Mouse (Mus musculus) telencephalon, adult 2 months (tissue): Measurements from ENCODE around the gene Mrps2.
"Not testable (repeated sequence)": the region's sequence is repeated elsewhere in the genome, so short reads cannot be mapped to it uniquely, and the experiment has no call there.

ENCODE experiments used
- DNase-seq: peaks from one replicate; pipeline ENCODE4 v3.0.0-alpha.2; 2011; ENCODE audit warnings: low read depth, low spot score

Gene Mrps2

DNA sequence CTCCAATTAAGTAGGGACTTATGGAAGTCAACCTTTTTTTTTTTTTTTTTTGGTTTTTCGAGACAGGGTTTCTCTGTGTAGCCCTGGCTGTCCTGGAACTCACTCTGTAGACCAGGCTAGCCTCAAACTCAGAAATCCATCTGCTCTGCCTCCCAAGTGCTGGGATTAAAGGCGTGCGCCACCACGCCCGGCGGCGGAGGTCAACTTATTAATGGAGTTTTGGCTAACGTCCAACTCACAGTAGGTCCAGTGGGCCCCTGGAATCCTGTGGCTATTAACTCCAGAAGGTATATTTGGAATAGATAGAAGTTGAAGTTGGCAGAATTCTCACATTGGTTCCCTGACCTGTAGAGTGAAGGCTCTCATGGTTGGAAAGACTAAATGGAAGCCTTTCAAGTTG, 4.1 kb downstream of the Mrps2 start:
- DNase-seq, result not testable (repeated sequence)

GRCm38 (mm10) chr2:28477993-28478392, 10.1 kb downstream of the Mrps2 start:
- DNase-seq, result not testable (repeated sequence)

- DNase-seq, result no peak
These were observed 11.6 kb downstream of the Mrps2 start for GRCm38 (mm10) chr2:28479208-28480204.

DNA sequence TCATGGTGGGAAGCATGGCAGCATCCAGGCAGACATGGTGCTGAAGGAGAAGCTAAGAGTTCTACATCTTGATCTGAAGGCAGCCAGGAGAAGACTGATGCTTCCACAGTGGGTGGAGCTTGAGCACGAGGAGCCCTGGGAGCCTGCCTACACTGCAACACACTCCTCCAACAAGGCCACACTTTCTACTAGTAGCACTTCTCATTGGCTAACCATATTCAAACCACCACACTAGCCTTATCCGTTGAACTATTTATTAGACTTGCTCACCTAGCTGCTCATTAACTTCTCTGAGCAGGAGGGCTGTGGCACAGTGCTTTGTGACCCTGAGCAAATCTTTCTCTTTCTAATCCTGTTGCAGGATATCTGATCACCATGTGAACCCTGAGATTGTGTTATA, 16.0 kb downstream of the Mrps2 start:
- no peak for DNase-seq

- no peak for DNase-seq
These were observed 26.7 kb downstream of the Mrps2 start for GRCm38 (mm10) chr2:28494521-28494920.

GRCm38 (mm10) chr2:28495207-28495756, 27.4 kb downstream of the Mrps2 start:
- no peak for DNase-seq

DNA sequence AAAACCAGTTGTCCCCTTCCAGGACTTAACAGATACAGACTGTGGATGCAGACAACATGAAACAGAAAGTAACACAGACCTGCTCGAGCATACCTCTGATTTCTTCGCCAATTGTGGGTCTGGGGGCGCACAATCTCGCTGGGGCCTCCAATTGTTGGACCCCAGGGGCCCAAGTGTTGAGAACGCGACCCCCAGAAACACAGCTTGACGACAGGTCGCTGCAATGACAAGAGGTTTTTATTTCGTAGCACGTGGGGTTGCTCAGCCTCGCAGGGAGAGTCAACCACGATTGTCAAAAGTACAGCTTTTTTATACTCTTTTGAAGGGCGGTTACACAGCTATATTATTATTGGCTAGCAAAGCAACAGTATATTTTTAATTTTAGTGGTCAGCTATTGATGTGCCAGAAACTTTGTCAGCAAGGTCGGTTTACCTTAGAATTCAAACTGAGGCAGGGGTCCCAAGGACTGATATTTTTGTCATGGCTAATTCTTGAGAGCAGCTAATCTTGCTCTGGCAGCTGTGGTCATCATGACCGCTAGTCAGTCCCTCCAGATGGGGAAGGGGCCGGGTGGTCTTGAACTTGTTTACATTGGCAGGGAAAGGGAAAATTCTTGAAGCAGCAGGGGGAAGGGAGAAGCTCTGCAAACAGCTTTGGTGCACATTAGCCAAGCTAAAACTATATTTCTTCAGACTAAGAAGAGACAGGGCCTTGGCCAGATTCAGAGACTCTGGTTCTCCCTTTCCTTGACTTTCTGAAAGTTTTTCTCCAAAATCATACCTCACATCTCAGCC, 28.1 kb downstream of the Mrps2 start:
- no peak for DNase-seq

DNA sequence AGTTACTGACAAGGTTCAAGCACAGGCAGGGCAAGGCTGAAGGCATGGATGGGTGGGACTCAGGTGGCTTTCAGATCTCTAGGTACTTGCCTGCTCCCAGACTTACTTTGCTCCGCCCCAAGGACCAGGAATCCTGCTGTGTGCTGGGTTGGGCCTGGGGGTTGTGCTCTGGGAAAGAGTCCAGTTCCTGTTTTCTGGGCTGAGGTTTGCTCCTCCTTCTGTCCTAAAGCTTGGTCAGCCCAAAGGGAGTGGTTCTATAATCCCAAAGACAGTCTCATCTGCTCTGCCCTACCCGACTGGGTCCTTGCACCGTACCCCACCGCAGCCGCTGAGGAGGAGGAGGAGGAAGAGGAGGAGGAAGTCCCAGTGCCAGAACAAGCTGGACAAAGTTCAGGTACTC, 28.8 kb downstream of the Mrps2 start, which contains the start of gene Gbgt1:
Gene Gbgt1, plus strand, starts transcription at position 221 of the 400 bp plus-strand sequence.
- no peak for DNase-seq

- DNase-seq, result no peak
These were observed 29.7 kb downstream of the Mrps2 start for GRCm38 (mm10) chr2:28497561-28497960.

- no peak for DNase-seq
These were observed 30.6 kb downstream of the Mrps2 start for GRCm38 (mm10) chr2:28498431-28498830.

- DNase-seq, result no peak
These were observed 35.1 kb downstream of the Mrps2 start for GRCm38 (mm10) chr2:28502987-28503386.

- no peak for DNase-seq
These were observed 36.8 kb downstream of the Mrps2 start for GRCm38 (mm10) chr2:28504676-28505075.

DNA sequence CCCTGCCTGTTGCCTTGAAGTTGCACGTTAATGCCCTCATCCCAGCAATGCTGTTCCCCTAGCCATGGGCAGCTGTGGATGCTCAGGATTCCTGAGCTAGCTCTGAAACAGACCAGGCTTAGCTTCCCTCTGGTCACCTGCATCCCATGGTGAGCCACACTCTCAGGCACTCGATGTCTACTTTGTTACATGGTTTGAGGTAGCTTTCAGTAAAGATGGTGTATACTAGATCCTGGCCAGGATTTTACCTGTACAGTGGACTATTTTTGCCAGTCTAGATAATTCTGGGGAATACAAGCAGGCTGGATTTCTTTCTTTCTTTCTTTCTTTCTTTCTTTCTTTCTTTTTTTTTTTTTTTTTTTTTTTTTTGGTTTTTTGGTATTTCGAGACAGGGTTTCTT, 37.9 kb downstream of the Mrps2 start, which contains the start of gene Gm10134:
Gene Gm10134, plus strand, starts transcription at position 301 of the 400 bp plus-strand sequence.
- no peak for DNase-seq

- DNase-seq, result no peak
These were observed 38.4 kb downstream of the Mrps2 start for GRCm38 (mm10) chr2:28506291-28506690.

- not testable (repeated sequence) for DNase-seq
These were observed 43.7 kb downstream of the Mrps2 start for GRCm38 (mm10) chr2:28511600-28511999.

DNA sequence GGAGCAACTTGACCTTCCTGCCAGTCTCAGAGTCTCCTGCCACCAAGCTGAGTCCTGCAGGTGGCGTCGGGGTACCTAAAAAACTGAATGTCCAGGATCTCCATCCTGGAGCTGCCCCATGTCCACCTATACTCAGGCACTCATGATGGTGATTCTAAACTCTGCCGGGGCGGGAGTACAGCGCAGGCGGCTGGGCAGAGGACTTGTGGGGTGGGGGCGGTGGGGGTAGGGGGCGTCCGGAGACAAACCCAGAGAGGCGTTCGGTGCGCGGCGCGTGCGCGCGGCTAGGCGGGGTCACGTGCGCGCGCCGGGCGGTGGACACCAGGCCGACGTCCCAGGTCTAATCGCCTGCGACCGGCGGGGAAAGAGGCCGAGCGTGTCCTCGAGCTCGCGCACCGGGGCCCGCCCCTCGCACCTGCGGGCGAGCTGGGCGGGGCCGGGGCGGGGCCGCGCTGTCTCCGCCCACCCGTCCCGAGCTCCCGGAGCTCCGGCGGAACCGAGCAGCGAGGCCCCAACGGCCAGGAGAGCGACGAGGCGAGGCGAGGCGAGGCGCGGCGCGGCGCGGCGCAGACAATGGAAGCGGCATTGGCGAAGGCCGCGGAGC, 45.0 kb downstream of the Mrps2 start, which contains the start of gene Ralgds:
Gene Ralgds, plus strand, starts transcription at position 328 of the 604 bp plus-strand sequence.
- no peak for DNase-seq

DNA sequence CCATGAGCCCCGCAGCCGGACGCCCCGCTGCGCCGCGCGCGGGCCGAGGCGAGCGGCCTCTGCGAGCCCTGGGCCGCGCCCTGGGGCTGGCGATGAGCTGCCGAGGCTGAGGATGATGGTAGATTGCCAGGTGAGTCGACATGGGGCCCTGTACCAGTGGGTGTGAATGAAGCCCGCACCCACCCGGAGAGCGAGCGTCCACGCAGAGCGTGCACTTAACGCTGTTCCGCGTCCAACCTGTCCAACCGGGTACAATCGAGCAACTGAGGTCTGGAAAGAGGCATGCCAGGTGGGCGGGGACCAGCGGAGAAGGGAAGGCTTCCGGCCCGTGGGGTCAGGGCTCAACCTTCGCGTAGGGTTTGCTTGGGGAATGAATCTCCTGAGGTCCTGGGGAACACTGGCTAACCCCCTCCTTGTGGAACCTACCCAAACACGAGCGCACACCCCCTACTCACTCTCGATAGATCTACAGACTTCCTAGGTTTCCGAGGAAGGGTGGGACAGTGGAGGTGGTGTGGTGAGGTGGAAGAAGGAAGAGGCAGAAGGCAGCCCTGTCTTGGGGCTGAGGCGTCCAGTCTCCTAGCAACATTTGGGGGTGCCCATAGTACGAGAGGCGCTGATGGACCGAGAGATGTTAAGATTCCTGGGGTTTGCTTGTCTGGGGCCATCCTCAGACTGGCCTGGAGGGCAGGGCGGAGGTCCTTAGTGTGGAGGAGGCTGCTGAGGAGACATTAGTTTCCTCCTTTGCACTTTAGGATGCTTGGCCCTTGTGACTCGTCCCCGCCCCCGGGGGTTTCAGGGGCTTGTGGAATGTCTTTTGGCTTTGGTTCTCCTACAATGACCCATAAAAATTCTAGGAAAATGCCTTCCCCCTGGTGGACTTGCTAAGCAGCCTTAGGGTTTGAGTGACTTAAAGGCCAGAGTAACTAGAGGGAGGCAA, 45.8 kb downstream of the Mrps2 start:
- no peak for DNase-seq

DNA sequence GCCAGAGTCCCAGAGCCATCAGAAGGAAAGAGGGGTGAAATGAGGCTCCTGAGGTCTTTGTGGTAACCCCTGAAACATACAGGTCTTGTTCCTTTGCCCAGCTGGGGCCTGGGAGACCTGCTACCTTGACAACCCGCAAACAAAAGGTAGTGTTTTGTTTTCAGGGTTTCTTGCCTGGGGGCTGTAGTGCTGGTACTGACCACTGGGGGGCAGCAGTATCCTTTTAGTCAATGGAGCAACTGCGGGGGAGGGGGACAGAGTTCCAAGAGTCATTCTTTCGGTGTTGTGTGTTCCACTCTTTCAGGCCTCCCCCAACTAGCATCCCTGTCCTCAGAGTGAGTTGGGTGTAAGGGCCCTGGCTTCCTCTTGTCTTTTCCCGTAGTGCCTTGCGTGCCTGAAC, 46.6 kb downstream of the Mrps2 start:
- no peak for DNase-seq

DNA sequence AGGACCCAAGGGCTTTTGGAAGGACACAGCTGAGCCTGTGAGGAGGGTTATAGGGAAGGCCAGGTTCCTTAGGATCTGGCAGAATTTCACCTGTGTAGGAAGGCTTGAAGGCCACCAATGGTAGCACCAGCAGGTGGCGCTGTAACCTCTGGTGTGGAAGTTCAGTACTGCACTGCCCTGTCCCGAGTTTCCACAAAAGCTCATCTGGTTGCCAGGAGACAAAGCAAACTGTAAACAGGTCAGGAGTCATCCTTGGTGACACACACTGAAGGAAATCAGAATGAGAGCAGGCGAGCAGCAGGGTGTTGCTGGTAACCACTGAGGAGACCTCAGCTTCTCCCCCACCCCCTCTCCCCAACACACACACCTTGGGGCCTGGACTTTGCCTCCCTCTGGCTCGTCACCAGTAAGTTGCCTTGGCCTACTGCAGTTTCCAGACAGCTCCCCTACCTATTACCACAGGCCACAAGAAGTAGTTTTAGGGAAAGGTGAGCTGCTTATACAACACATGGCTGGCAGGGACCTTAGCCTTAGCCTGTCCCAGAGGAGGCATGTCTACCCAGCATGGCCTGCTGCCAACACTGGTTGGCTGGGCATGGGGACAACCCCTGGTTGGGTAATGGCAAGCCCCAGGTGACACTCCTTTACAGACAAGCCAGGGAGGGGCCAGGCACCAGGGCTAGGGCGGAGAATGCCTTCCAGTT, 49.5 kb downstream of the Mrps2 start:
- DNase-seq, result no peak

- peak; percentile 91 for DNase-seq
These were observed 50.4 kb downstream of the Mrps2 start for GRCm38 (mm10) chr2:28518231-28518630.
